Mouse (Mus musculus): ENCODE measurements around the gene Cutc.

- TF ChIP-seq CTCF (IDR thresholded peaks at IDR 0.05; ENCODE audit: low read depth): no peak
- no peak for TF ChIP-seq EP300 (IDR thresholded peaks at IDR 0.05; ENCODE audit: low read depth)
Observed at GRCm38 (mm10) chr19:43766451-43766850, 13.7 kb downstream of the Cutc start.
